Mouse (Mus musculus): ENCODE data around the gene N4bp2l2.
"Not testable (repeated sequence)": the region's sequence is repeated elsewhere in the genome, so short reads cannot be mapped to it uniquely, and the experiment has no call there.

Gene N4bp2l2

DNA sequence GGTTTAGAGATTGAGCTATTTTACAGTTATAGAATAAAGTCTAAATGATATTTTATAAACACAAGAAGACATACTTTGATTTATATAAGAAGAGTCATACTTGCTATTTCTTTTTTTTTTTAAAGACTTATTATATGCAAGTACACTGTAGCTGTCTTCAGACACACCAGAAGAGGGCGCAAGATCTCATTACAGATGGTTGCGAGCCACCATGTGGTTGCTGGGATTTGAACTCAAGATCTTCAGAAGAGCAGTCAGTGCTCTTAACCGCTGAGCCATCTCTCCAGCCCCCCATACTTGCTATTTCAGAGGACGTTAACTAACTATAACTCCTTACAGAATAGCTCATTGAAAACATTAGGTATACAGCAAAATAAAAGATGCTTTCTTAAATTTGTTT is 22.6 kb downstream of the N4bp2l2 start:
- DNase-seq (ENCODE audit: low spot score): not testable (repeated sequence)

DNA sequence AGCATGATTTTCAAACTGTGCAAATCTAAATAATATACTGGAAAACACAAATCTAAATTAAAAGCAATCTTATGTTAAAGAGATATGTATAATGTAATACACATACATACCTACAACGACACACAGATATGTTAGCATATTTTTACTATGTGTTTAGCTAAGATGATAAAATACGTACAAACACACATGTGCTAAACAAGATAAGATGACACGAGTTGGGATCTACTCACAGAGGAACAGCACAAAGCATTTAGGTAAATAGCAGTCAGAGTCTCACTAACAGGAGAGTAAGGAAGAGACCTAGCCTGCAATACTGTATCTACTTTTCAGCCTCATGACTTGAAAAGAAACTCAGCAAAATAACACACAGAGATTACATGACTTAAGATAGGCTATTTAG is 24.5 kb downstream of the N4bp2l2 start:
- DNase-seq (ENCODE audit: low spot score): no peak

DNA sequence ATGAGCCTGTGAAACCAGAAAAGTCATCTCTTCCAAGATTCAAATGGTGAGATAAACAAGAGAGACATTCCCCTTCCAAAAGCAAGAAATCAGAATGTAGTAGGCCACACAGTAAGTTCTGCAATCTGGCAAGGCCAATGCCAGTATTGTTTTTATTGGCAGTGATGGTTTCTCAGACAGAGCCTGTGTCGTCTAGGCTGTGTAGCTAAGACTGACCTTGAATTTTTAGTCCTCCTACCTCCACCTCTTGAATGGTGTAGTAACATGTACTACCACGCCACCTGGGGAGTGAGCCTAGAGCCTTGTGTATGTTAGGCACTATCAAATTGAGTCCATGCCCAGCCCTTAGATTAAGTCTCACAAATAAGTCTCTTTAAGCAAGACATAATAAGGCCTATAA is 36.3 kb downstream of the N4bp2l2 start:
- no peak for DNase-seq (ENCODE audit: low spot score)

DNA sequence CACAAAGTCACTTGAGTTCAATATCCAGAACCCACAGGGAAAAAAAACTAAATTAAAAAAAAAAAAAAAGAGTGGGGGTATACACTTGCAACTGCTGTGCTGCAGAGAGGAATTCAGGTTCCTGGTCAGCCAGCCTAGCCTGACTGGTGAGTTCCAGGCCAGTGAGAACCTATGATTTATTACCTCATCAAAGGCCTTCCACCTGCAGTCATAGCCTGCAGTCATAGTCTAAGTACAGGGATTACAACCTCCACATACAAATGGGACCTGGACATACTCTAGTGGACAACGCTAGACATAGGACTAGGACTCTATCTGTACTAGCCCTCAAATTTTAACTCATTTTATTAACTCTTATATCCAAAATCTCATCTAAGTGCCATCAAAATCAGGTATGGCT is 36.7 kb downstream of the N4bp2l2 start:
- no peak for DNase-seq (ENCODE audit: low spot score)

DNA sequence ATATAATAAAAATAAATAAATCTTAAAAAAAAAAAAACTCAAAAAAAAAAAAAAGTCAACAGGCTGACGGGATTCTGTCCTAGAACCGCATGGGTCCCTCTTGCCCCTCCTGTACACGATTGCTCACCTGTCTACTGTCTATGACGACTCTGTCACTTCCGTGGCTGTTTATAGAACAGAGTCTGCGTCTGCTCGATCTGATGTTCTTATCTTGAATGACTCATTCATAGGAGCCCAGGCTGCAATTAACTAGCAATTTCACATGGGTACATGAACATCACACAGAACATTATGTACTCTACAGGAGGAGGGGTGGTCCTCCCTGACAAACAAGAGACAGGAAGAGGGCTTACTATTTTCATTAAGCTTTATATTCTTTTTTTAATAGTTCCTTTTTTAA is 40.5 kb downstream of the N4bp2l2 start:
- no peak for DNase-seq (ENCODE audit: low spot score)

DNA sequence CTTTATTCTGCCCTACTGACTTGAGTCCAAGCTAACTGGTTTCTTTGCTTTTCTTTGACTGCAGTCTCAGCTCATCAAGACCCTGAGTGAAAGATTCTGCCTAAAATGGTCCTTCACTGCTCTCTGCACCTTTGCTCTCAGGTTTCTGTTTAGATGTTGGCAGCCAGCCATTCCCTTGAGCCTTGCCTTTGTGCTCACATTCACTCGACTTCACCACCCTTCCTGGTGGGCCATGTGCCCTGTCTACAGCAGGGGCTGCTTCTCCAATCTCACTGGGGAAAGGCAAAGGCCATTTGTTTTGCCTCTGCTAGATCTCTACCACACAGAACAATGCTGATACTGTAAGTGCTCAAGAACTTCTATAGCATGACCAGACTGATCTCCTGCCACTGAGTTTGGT is 43.2 kb downstream of the N4bp2l2 start:
- DNase-seq (ENCODE audit: low spot score): no peak

DNA sequence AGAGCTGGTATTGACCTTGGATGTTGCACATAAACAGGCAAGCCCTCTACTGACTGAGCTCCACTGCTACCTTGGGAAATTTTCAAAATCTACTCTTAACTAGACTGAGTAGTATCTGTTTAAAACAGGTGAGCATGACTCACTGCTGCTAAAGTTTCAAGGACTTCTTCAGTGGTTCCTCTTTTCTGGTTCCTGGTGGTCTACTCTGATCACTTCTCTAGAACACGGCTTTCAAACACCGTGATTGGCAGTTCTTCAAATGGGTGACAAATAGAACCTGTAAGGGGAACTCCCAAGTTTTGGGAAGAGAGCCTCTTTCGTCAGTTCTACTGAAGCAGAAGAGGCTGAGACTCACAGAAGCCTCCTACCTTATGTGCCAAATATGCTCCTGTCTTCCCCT is 44.4 kb downstream of the N4bp2l2 start:
- DNase-seq (ENCODE audit: low spot score): peak; percentile 4

DNA sequence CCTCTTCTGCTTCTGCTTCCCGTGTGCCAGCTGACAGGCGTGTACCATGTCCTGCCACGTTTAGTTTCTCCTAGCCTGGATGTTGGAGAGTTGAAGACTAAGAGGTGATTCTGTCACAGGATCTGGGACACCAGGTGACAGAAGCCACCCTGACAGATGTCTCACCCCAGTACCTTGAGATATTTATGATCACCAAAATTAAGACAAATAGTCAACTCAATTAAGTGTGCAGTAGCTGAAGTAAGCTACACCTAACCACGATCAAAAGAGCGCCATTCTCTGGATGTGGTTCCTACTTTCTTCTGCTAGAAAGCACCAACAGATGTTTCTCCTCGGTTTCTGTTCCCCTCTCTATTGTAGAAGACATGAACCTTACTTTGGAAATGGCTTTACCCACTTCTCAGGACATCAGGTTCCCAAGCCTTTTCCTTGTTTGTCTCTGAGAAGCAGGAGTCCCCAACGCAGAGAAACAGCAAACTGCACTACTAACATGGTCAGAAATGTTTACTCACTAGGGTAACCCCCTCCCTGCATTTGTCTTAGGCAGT is 45.3 kb downstream of the N4bp2l2 start:
- DNase-seq (ENCODE audit: low spot score): no peak

DNA sequence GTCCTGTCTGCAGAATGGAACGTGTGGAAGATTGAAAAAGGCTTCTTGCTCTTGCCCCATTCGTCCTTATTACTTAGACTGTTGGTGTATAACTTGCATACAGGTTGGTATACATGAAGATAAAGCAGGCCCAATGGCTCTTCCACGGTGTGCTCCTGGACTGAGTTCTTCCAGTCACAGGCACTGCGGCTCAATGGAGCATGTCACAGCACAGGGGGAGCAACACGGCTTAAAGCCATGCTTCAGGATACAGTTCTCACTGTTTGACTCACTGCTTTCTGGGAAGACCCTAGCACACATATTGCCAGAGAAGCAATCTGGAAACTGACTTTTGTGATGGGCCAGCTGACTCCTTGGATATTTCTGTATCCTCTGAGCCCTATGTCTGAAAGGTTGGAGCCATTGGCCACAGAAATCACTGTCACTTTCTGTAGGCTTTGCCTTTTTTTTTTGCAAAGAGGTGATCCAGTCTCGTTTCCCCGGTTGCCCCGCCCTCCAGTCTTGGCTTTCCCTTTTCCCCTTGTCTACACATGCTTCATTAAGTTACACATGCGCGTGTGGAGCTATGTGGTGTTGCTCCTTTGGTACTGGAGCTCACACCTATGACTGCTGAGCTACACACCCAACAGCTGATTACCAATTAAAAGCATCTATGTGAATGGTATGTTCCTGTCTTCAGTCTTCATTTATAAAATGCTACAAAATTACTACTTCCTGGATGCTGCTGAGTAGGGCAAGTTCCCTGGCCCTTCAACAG is 47.2 kb downstream of the N4bp2l2 start:
- DNase-seq (ENCODE audit: low spot score): no peak

DNA sequence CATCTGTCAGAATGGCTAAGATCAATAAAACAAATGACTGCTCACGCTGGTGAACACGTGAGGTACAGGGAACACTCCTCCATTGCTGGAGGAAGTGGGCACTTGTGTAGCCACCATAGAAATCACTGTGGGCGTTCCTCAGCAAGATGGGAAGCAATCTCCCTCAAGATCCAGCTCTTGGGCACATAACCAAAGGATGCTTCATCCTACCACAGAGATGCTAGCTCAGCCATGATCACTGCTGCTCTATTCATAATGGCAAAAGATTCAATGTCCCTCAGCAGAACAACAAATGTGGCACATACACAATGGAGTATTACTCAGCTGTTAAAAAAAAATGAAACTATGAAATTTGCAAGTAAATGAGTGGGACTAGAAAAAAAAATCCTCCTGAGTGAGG is 49.3 kb downstream of the N4bp2l2 start:
- no peak for DNase-seq (ENCODE audit: low spot score)

DNA sequence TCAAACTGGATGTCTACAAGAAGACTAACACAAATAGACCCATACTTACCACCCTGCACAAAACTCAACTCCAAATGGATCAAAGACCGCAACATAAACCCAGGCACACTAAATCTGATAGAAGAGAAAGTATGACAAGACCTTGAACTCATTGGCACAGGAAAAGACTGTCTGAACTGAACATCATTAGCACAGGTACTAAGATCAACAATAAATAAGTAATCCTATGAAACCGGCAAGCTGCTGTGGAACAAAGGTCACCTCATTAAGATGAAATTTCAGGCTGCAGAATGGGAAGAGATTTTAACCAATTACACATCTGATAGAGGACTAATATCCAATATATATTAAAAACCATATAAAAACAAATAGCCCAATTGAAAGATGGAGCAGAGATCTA is 49.8 kb downstream of the N4bp2l2 start:
- no peak for DNase-seq (ENCODE audit: low spot score)

DNA sequence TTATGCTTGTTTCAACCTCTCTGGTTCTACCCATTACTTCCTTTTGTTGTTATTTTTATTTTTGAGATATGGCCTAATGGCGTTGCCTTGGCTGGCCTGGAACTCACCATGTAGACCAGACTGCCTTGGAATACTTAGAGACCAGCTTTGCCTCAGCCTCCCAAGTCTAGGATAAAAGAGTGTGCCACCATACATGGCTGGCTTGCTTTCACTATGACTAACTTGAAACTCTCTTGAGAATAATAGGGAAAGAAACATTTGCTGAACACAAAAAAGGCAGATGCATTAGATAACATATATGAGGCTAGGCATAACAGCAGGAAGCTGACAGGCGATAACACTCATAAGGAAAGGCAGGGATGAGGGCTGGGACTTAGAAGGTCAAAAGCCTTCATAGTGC is 51.9 kb downstream of the N4bp2l2 start:
- no peak for DNase-seq (ENCODE audit: low spot score)

DNA sequence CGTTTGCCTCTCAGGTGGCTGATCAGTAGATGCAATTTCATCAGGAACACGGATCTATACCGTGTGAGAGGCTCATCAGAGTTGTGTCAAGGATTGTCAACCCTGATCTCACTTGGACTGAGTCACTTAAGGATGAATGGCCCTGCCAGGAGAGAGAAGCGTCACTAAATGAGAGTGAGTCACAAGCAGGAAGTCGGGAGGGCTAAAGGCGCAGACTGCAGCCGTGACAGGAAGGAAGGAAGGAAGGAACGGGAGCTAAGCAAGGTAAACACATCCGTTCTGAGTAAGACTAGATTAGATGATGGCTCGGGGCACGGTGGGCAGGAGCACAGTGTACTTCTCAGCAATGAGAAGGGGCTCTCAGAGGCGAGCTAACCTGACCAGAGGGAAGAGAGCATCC is 54.3 kb downstream of the N4bp2l2 start:
- DNase-seq (ENCODE audit: low spot score): peak; percentile 79

DNA sequence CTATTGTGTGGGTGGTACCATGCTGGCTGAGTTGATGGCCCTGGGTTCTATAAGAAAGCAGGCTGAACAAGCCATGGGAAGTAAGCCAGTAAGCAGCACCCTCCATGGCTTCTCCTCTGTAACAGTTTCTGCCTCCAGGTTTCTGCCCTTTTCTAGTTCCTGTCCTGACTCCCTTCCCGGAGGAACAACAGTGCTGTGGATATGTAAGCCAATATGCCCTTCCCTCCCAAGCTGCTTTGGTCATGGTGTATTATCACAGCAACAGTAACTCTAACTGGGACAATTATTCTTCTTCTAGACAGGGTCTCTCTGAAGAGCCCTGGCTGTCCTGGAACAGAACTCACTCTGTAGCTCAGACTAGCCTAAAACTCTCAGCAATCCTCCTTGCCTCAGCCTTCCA is 54.8 kb downstream of the N4bp2l2 start:
- no peak for DNase-seq (ENCODE audit: low spot score)

DNA sequence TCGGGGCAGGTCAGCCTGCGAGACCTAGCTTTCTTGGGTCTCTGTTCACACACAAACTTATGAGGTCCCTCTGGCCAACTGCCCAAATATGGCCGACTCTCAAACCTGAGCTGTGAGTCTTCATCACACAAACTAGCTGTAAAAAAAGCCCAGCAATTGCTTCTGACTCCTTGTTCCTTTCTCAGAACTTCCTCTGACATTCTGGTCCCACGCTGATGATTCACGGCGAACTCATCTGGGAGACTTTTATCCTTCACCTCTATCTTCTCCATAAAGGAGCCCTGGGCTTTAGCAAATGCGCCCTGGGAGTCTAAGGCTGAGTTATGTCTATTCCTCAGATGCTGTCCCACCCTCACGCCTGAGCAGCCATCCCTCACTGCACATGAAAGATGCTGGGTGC is 58.4 kb downstream of the N4bp2l2 start:
- DNase-seq (ENCODE audit: low spot score): no peak

DNA sequence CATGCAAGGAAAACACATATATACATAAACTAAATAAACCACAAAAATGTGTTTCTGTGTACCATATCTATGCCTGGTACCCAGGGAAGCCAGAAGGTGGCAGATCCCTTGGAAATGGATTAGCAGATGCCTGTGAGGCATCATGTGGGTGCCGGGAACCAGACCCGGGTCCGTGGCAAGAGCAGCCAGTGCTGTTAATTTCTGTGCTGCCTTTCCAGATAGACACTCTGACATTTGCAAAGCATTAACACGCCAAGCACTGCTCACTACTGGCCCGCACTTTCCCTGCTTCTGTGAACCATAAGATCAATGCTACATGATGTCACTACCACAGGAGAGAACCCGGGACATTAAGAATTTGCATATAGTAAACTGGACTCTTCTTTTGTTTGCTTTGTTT is 59.9 kb downstream of the N4bp2l2 start:
- no peak for DNase-seq (ENCODE audit: low spot score)

DNA sequence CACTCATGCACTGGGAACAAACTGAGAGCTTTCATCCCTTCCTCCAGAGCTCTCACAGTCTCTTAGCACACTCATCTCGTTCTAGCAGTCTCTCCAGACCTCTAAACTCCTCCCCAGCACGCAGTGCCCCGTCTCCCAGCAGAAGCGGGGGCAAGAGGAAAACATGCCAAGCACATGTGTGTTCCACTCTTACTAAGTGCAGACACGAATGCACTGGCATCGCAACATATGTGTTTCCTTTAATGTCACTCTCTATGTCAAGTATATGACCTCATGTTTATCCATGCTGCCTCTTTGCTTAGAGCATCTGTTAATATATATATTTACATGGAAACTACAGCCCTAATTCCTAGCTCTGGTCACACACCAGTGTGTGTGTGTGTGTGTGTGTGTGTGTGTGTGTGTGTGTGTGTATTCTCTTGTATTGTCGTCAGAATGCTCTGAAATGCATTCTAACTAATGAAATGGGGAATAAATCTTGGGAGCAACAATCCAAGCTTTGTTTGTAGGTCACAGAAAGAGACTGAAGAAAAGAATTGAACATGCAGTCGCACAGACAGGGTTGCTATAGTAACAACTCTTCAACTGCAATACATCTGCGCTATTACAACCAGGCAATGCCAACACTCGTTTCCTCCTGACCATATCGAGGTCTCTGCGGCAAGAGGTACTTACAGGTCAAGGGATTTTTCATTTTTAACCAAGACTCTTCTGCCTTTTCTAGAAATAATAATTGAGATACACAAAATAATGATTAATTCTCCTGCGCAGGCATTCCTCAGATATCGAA is 64.3 kb downstream of the N4bp2l2 start:
- DNase-seq (ENCODE audit: low spot score): peak; percentile 20

DNA sequence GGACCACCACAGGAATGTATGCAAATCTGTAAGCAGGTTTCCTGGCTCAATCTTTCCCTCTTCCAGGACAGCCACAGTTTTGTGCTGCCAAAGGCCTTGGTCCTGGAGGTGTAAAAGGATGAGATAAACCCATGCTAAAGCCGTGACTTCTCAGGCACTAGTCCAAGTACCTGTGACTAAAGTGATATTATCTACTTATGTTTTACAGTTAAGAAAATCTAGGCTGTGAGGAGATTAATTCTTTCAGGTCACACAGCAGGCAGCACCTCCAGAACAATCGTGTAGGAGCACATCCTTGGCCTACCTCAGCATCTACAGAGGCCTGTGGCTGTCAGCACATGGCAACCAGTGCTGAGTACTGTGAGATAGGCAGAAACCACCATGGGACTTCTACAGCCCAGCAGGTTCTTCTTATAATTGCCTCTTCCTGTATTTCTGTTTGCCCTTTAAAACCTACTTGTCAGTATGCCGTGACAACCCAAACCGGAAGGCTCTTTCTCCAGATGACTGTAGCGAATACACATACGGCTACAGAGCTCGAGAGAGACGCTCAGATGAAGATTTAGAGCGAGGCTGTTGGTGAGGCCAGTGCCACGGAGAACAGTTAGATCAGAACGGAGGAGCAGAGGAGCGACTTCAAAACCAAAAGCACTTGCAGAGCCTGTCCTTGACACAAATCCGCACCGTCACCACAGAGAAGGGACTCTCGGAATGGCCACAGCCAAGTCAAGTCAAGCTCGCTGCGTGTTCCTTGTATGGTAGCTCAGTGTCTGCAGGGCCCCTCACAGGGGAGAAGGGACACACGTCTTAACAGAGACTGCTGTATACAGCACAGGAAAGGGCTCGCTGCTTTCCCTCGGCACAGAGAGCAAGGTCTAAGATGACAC is 65.2 kb downstream of the N4bp2l2 start:
- DNase-seq (ENCODE audit: low spot score): peak; percentile 73

DNA sequence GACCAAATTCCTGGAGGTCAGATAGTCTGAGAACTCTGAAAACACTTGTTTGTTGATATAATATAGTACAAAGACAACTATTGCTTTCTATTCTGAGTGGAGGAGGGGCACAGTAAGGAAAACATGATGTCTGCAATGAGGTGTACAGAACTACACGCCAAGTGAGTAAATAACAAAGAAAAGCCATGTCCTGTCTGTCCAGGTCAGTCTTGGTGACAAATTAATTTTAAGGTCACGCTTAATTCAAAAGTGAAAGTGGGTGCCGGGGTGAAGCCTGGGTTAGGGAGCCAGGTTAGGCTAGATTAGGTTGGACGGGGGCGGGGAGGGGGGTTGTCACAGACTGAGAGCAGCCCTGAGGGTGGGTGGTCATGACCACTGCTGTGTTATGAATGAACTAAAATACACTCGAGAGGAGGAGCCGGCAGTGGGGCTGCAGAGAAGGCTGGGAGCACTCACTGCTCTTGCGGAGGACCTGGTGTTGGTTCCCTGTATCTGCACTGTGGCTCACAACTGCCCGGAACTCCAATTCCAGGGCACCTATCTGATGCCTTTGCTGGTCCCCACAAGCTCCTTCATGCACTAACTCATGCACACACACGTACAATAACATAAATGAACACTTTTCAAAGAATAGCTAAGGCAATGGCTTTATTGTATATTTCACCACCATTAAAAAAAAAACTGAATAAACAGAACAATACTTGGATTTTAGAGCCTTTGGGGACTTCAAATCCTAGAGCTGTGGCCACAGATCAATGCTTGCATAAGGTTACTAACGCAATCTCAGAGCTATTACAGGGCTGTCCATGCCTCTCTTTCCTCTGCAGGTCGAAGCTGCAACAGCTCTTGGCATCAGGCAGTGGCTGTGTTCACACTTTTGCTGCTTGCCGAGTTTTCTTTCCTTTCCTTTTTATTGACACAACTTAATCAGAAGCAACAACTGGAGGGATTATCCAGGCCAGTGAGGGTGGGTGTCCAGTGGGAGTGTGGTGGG is 66.4 kb downstream of the N4bp2l2 start:
- no peak for DNase-seq (ENCODE audit: low spot score)

DNA sequence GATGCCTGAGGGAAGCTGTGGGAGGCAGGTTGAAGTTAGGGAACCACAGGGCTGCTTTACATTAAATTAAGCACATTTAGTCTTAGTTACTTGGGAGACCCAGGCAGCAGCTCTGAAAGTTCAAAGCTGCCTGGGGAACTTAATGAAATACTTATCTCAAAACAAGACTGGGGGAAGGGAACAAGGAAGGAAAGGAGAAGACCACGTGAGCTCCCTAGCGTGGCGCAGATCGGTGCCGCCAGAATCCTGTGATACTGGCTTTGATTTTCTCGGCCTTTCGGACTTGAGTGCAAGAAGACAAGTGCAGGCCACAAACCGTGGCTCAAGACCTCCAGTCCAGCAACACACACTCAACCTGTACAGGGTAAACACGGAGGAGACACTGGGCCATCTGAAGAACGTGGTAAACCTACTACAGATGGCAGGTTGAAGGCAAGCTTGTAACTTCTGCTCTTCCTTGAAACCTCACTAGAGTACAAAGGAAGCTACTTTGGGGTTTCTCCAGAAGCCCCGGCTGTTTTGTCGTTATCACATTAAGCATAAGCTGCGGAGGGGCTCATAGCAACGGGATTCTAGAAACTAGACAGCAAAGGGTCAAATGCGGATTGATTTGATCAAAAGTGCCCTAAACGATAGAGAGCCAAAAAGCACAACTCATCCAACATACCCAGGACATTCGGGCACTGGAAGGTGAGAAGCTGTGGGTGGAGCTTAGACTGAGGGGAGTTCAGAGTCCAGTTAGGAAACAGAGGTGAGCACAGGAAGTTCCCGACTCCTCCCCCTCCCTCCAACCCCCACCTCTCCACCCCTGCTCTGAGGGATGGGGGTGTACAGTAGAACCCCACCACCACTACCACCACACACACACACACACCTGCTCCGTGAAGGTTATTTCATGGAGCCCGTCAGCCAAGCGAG is 67.5 kb downstream of the N4bp2l2 start:
- DNase-seq (ENCODE audit: low spot score): peak; percentile 9
